Mouse (Mus musculus): ENCODE measurements around the gene Gtpbp1. TPM values are rescaled to one million over a fixed set of nuclear protein-coding genes. Genes with fewer than 3 reads are reported as not detected.

Gtpbp1 gene
- 29.9 and 35.3 TPM in 2 replicates for polyA plus RNA-seq (2012; rRNA removed)

- H3K36me3 ChIP-seq (ENCODE audit: control insufficient read depth, insufficient read depth, low read length): no peaks in the 10 kb centered on the region
- peak; percentile 56 for TF ChIP-seq POLR2A (IDR thresholded peaks at IDR 0.05; ENCODE audit: low read depth, low read length)
- no peak for TF ChIP-seq CTCF (conservative IDR thresholded peaks at IDR 0.05; ENCODE audit: insufficient read depth, insufficient read length, low read depth, low read length)
- H3K27me3 ChIP-seq (replicated peaks; ENCODE audit: control insufficient read depth, insufficient read depth, low read length): no peaks in the 10 kb centered on the region
- DNase-seq: peak; percentile 100
- peaks cover 26% of the 10 kb centered on the region for H3K4me1 ChIP-seq (ENCODE audit: control insufficient read depth, insufficient read depth, low read length)
- under 1% methylated on average over 45 of the region's 45 CpGs for WGBS
- no peak within 1 kb of the TSS; the same call in 1 of the 2 replicates for H3K27ac ChIP-seq (ENCODE audit: insufficient read depth, low read depth, low read length)
- peak within 1 kb of the TSS; percentile 83 for H3K4me3 ChIP-seq (ENCODE audit: insufficient read depth, low read depth, low read length)
These were observed at the start of gene Gtpbp1 for GRCm38 (mm10) chr15:79690426-79691022. TSS of gene Gtpbp1 (plus strand) at chr15:79690845.

GRCm38 (mm10) chr15:79641135-79641817 lies 49.4 kb upstream of the Gtpbp1 start:
- WGBS: 60% methylated on average over 12 of the region's 12 CpGs
- TF ChIP-seq POLR2A (IDR thresholded peaks at IDR 0.05; ENCODE audit: low read depth, low read length): no peak
- no peak for TF ChIP-seq CTCF (conservative IDR thresholded peaks at IDR 0.05; ENCODE audit: insufficient read depth, insufficient read length, low read depth, low read length)
- Histone ChIP-seq H3K27me3 (replicated peaks; ENCODE audit: control insufficient read depth, insufficient read depth, low read length) (no peaks in the 10 kb centered on the region), H3K36me3 (ENCODE audit: control insufficient read depth, insufficient read depth, low read length) (no peaks in the 10 kb centered on the region), H3K4me1 (ENCODE audit: control insufficient read depth, insufficient read depth, low read length) (no peaks in the 10 kb centered on the region), H3K4me3 (ENCODE audit: insufficient read depth, low read depth, low read length) (no peak overlapping the region), H3K27ac (ENCODE audit: insufficient read depth, low read depth, low read length) (no peak overlapping the region)
- DNase-seq: no peak

DNA sequence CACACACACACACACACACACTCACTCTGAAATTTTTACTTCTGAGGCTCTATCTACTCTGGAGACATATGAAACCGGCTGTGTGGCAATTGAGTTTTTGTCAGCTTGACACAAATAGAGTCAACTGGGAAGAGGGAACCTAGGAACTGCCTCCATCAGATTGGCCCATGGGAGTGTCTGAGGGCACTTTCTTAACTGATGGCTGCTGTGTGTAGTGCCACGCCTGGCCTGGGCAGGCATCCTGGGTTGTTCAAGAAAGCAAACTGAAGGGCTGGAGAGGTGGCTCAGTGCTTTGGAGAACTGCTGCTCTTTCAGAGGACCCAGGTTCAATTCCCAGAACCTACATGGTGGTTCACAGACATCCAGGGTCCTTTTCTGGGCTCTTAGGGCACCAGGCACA lies 45.2 kb upstream of the Gtpbp1 start:
- Histone ChIP-seq H3K4me3 (ENCODE audit: insufficient read depth, low read depth, low read length) (no peak overlapping the region), H3K4me1 (ENCODE audit: control insufficient read depth, insufficient read depth, low read length) (no peaks in the 10 kb centered on the region), H3K27ac (ENCODE audit: insufficient read depth, low read depth, low read length) (no peak overlapping the region), H3K27me3 (replicated peaks; ENCODE audit: control insufficient read depth, insufficient read depth, low read length) (no peaks in the 10 kb centered on the region), H3K36me3 (ENCODE audit: control insufficient read depth, insufficient read depth, low read length) (no peaks in the 10 kb centered on the region)
- DNase-seq: no peak
- WGBS: 85% methylated on average over 2 of the region's 2 CpGs
- no peak for TF ChIP-seq CTCF (conservative IDR thresholded peaks at IDR 0.05; ENCODE audit: insufficient read depth, insufficient read length, low read depth, low read length)
- no peak for TF ChIP-seq POLR2A (IDR thresholded peaks at IDR 0.05; ENCODE audit: low read depth, low read length)

DNA sequence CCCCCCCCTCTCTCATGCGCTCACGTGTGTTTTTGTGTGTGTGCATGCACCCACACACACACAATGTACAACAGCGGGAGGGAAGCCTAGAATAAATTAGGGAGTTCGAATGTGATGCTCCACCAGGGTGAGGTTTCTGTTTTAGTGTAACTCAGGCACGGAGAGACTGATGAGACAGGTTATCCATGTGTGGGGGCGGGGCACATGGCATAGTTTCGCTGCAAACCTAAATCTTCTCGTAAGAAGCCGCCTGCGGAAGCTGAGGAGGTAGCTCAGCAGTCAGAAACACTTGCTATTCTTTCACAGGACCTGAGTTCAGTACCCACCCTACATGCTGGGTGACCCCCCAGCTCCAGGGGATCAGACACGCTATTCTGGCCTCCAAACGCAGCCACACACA lies 42.5 kb upstream of the Gtpbp1 start:
- no peak overlapping the region for H3K27ac ChIP-seq (ENCODE audit: insufficient read depth, low read depth, low read length)
- TF ChIP-seq CTCF (conservative IDR thresholded peaks at IDR 0.05; ENCODE audit: insufficient read depth, insufficient read length, low read depth, low read length) (no peak), POLR2A (IDR thresholded peaks at IDR 0.05; ENCODE audit: low read depth, low read length) (no peak)
- H3K36me3 ChIP-seq (ENCODE audit: control insufficient read depth, insufficient read depth, low read length): no peaks in the 10 kb centered on the region
- H3K27me3 ChIP-seq (replicated peaks; ENCODE audit: control insufficient read depth, insufficient read depth, low read length): no peaks in the 10 kb centered on the region
- H3K4me3 ChIP-seq (ENCODE audit: insufficient read depth, low read depth, low read length): no peak overlapping the region
- 90% methylated on average over 12 of the region's 12 CpGs for WGBS
- no peak for DNase-seq
- H3K4me1 ChIP-seq (ENCODE audit: control insufficient read depth, insufficient read depth, low read length): no peaks in the 10 kb centered on the region

GRCm38 (mm10) chr15:79650569-79650968 lies 40.1 kb upstream of the Gtpbp1 start:
- Histone ChIP-seq H3K4me3 (ENCODE audit: insufficient read depth, low read depth, low read length) (no peak overlapping the region), H3K36me3 (ENCODE audit: control insufficient read depth, insufficient read depth, low read length) (no peaks in the 10 kb centered on the region), H3K4me1 (ENCODE audit: control insufficient read depth, insufficient read depth, low read length) (no peaks in the 10 kb centered on the region), H3K27me3 (replicated peaks; ENCODE audit: control insufficient read depth, insufficient read depth, low read length) (no peaks in the 10 kb centered on the region), H3K27ac (ENCODE audit: insufficient read depth, low read depth, low read length) (no peak overlapping the region)
- no peak for TF ChIP-seq POLR2A (IDR thresholded peaks at IDR 0.05; ENCODE audit: low read depth, low read length)
- TF ChIP-seq CTCF (conservative IDR thresholded peaks at IDR 0.05; ENCODE audit: insufficient read depth, insufficient read length, low read depth, low read length): peak; percentile 65
- peak; percentile 24 for DNase-seq

- no peak for DNase-seq
- 88% methylated on average over 4 of the region's 4 CpGs for WGBS
- Histone ChIP-seq H3K4me1 (ENCODE audit: control insufficient read depth, insufficient read depth, low read length) (no peaks in the 10 kb centered on the region), H3K36me3 (ENCODE audit: control insufficient read depth, insufficient read depth, low read length) (no peaks in the 10 kb centered on the region), H3K27me3 (replicated peaks; ENCODE audit: control insufficient read depth, insufficient read depth, low read length) (no peaks in the 10 kb centered on the region), H3K4me3 (ENCODE audit: insufficient read depth, low read depth, low read length) (no peak overlapping the region), H3K27ac (ENCODE audit: insufficient read depth, low read depth, low read length) (no peak overlapping the region)
- TF ChIP-seq CTCF (conservative IDR thresholded peaks at IDR 0.05; ENCODE audit: insufficient read depth, insufficient read length, low read depth, low read length) (peak; percentile 40), POLR2A (IDR thresholded peaks at IDR 0.05; ENCODE audit: low read depth, low read length) (no peak)
These were observed 39.2 kb upstream of the Gtpbp1 start for GRCm38 (mm10) chr15:79651481-79651880.

GRCm38 (mm10) chr15:79656451-79656850 lies 34.2 kb upstream of the Gtpbp1 start:
- Histone ChIP-seq H3K36me3 (ENCODE audit: control insufficient read depth, insufficient read depth, low read length) (no peaks in the 10 kb centered on the region), H3K27me3 (replicated peaks; ENCODE audit: control insufficient read depth, insufficient read depth, low read length) (no peaks in the 10 kb centered on the region), H3K27ac (ENCODE audit: insufficient read depth, low read depth, low read length) (no peak overlapping the region), H3K4me3 (ENCODE audit: insufficient read depth, low read depth, low read length) (no peak overlapping the region), H3K4me1 (ENCODE audit: control insufficient read depth, insufficient read depth, low read length) (0 out of 2 replicates have a peak, but pooled peaks cover 3% of the 10 kb centered on the region)
- DNase-seq: no peak
- WGBS: 90% methylated on average over 14 of the region's 14 CpGs
- TF ChIP-seq POLR2A (IDR thresholded peaks at IDR 0.05; ENCODE audit: low read depth, low read length): no peak
- no peak for TF ChIP-seq CTCF (conservative IDR thresholded peaks at IDR 0.05; ENCODE audit: insufficient read depth, insufficient read length, low read depth, low read length)
